Mouse (Mus musculus) megakaryocyte, adult 5-6 weeks (primary cell): ENCODE measurements at regions not wholly inside any gene's neighbourhood (a gene's known extent, or its start where the extent isn't known, plus 50 kb on each side); places are given as distances from the start of the nearest gene placed in this dataset.
A peak's percentile ranks its signal among the peaks of the same experiment; 100 is the strongest.

Experiments
- ATAC-seq: 2 replicates; pipeline ENCODE4 v1.8.0; 2016; ENCODE audit warnings: mild to moderate bottlenecking, inconsistent platforms; ENCODE audit not compliant: poor library complexity, severe bottlenecking

GRCm38 (mm10) chr1:154076684-154077475 lies 124.1 kb upstream of the Zfp648 start:
- ATAC-seq: peak; percentile 54

GRCm38 (mm10) chr1:154080505-154081380 lies 120.2 kb upstream of the Zfp648 start:
- peak; percentile 41 for ATAC-seq

DNA sequence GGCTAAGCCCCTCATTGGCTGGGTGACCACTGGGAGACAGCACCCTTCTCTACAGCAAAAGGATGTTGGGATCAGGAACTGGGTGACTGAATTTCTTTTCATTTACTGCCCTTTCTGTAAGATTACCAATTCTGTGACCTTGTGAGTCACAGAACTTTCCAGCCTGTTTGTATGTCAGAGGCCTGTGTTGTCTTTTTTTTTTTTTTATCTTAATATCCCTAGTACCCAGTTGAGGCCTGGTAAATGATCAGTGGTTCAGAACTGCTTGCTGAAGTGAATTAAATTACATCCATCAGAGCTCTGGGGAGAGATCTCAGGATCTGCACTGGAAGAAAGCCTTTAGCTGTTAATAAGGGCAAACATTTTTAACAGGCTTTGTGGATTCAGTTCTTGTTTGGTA lies 114.8 kb upstream of the Zfp648 start:
- ATAC-seq: no peak

DNA sequence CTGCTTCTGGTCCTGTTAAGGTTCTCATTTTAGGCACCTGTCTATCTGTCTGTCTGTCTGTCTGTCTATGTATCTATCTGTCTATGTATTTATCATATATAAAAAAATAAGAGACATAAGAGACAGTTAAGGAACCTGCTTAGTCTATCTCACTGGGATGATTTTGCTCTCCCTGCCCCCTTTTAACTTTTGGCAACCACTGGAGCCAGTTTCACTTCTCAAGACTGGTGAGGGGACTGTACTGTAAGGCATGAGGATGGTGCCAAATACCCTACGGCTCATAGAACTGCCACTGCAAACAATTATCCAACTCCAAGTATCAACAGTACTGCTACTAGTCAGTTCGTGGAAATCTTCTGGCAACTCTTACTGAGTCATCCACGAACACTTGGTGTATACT lies 111.2 kb upstream of the Zfp648 start:
- ATAC-seq: peak; percentile 39; the same call in 1 of the 2 replicates

DNA sequence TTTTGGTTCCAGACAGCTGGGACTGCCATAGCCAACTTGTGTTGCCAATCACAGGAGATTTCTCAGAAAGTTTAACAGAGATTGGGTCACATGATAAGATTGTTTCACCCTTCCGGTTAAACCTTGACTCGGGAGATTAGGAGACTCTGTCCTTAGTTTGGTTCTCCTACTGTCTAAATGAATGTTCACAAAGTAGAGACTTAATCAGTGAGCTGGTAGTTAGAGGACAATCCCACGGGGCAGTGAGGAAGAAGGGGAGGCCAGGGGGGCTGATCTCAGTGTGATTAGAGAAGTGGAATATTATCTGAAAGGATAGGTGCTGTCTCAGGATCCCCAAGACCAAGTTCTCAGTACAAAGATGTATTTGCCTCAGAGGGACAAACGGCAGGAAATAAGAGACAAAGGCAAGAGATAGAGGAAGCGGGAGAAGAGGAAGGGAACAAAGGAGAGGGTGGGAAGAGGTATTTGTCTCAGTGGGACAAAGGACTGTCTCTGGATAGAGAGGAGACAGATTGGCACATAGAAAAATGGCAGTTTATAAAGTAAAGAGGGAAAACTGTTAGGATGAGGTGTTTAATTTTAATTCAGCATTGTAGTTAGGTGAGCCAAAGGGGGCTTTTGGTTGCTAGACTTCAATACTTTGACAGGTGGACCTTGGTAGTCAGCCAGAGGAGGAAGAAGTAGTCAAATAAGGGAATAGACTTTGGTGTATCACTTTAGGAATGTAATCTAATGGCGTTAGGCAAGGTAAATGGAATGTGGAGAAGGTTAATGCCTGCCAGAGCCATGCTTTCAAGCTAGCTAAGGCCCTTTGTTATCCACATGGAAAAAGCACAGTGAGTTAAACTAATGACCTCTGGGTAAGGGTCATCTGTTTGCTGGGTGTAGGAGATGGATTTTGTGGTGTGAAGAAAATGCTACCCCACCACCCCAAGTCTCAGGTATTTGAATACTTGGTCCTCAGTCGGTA lies 110.2 kb upstream of the Zfp648 start:
- ATAC-seq: no peak

- 0 out of 2 replicates have a peak, but pooled peaks have one; percentile 9 for ATAC-seq
Measured at GRCm38 (mm10) chr1:154093549-154093948, 107.4 kb upstream of the Zfp648 start.

DNA sequence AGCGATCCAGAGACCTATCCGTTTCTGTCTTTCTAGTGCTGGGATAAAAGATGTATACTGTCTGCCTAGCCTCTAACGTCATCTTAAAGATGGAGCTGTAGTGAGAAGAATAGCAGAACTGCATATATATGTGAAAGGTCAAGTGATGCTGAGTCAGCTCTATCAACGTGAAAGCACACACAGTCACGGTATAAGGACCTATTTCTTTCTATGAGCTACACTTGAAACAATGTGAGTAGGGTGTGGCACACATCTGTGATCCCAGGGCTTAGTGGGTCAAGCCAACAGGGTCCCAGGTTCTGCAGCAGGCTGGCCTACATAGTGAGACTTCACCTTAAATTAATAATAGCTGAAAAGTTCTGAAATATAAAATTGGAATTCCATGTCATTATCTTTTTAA lies 106.6 kb upstream of the Zfp648 start:
- ATAC-seq: peak; percentile 25; the same call in 1 of the 2 replicates

GRCm38 (mm10) chr1:154096113-154096512 lies 104.9 kb upstream of the Zfp648 start:
- ATAC-seq: no peak

GRCm38 (mm10) chr1:154096911-154097310 lies 104.1 kb upstream of the Zfp648 start:
- ATAC-seq: no peak

DNA sequence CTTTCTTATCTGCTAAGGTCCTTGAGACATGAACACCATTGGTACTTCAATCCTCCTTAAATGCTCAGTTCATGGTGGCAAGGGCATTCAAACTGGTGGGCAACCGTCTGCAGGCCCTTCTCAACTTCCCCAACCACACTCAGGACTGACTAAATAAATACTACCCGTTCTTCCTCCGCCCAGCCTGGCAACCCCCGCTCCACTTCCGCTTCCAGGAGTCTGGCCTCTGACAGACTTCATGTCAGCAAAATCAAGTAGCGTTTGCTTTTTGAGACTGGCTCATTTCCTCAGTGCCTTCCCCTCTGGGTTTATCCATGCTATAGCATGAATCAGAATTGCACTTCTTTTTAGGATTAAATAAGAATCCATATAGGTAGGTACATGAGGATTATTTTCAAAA lies 103.3 kb upstream of the Zfp648 start:
- peak; percentile 95 for ATAC-seq

DNA sequence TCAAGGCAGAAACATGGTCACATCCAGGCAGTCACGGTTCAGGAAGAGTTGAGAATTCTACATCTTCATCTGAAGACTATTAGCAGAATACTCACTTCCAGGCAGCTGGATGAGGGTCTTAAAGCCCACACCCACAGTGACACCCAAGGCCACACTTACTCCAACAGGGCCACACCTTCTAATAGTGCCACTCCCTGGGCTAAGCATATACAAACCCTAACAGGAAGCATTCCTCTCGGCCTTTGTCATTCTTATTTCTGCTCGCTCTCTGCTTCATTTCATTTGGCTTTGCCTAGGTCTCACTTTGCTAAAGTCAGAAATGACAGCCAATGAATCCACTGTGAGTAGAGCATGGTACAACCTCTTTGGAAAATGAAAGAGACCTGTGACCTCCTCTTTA lies 100.4 kb upstream of the Zfp648 start:
- ATAC-seq: no peak

DNA sequence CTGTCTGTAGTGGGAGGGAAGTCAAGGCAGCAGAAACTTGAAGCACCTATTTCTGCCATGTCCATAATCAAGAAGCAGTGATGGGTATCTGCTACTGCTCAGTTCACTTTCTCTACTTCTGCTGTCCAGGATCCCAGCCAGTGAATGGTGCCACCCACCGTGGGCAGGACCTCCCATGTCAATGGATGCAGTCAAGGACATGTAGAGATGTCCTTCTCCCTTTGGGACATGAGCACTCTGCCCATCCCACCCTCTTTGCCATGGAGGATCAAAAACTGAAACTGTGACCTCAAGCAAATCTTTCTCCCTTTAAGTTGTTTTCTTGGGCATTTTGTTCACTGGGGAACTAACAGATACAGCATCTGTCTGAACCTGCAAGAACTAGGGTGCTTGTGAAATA lies 99.6 kb upstream of the Zfp648 start:
- ATAC-seq: no peak

GRCm38 (mm10) chr1:154102191-154102590 lies 98.8 kb upstream of the Zfp648 start:
- no peak for ATAC-seq

DNA sequence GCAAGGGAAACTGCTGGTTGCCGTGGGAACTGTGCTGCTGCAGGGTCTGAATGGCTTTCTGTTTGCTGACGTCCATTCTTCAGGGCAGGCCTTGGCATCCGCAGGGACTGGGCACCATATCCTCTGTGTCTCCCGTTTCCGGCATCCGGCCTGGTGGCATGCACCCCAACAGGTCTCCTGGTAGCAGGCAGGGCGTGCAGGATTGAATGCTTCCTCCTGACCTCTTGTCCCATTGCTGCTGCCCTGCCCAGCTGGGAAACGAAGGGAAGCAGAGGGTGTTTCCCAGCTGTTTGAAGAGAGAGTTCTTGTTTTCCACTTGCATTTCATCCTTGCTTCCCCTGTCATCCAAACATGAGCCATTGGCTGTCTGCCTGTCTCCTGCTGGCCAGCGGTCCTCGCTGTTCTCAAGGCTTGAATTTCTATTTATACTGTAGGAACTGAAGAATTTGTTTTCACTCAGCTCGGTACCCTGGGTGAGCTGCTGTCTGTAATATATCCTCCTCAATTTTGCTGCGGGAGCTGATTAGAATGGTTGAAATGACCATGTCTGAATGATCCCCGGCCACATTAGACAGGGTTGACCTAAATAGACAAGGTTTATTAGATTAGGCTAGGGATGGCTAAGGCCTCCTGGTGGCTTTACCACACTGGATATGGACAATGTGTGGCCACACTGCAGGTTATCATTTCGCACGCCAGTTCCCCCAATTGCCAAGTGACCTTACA lies 98.0 kb upstream of the Zfp648 start:
- no peak for ATAC-seq

- no peak for ATAC-seq
Measured at GRCm38 (mm10) chr1:154103597-154103923, 97.4 kb upstream of the Zfp648 start.

GRCm38 (mm10) chr1:154104006-154104600 lies 96.9 kb upstream of the Zfp648 start:
- peak; percentile 86 for ATAC-seq

- peak; percentile 53 for ATAC-seq
Measured at GRCm38 (mm10) chr1:154104779-154105178, 96.2 kb upstream of the Zfp648 start.

- no peak for ATAC-seq
Measured at GRCm38 (mm10) chr1:154112500-154112899, 88.5 kb upstream of the Zfp648 start.

- ATAC-seq: no peak
Measured at GRCm38 (mm10) chr1:154113291-154114050, 87.5 kb upstream of the Zfp648 start.
